Mouse (Mus musculus) olfactory bulb, adult 2 months (tissue): ENCODE results near the gene Olfr215.

Experiments
- CTCF ChIP-seq: fragments of 200-500 bp; IDR thresholded peaks from 2 replicates; pipeline ENCODE4 v1.5.1; 2012; ENCODE audit warnings: low read depth, mild to moderate bottlenecking, low read length, moderate library complexity; ENCODE audit not compliant: insufficient read depth
- POLR2A ChIP-seq: fragments of 200-500 bp; IDR thresholded peaks from 2 replicates; pipeline ENCODE4 v1.6.1; 2012; ENCODE audit warnings: mild to moderate bottlenecking, low read depth, low read length, moderate library complexity; ENCODE audit not compliant: insufficient read depth

GRCm38 (mm10) chr6:116542500-116542899, 41.5 kb downstream of the Olfr215 start:
- TF ChIP-seq CTCF: no peak
- no peak for TF ChIP-seq POLR2A
